Mouse (Mus musculus) telencephalon, adult 2 months (tissue): ENCODE measurements around the gene Olfr1258.
"Not testable (repeated sequence)": the region's sequence is repeated elsewhere in the genome, so short reads cannot be mapped to it uniquely, and the experiment has no call there.

Source experiments
- DNase-seq: peaks from one replicate; pipeline ENCODE4 v3.0.0-alpha.2; 2011; ENCODE audit warnings: low read depth, low spot score

The Olfr1258 gene

GRCm38 (mm10) chr2:89927009-89927408 is at the start of gene Olfr1258:
Gene Olfr1258 (plus strand): TSS chr2:89927309.
- no peak for DNase-seq

GRCm38 (mm10) chr2:89878137-89878536 is 49.0 kb upstream of the Olfr1258 start, which contains the start of gene Olfr1257:
Gene Olfr1257 (plus strand): TSS chr2:89878437.
- no peak for DNase-seq

- DNase-seq: not testable (repeated sequence)
Measured at GRCm38 (mm10) chr2:89912616-89913015, 14.5 kb upstream of the Olfr1258 start.

- DNase-seq: no peak
Measured at GRCm38 (mm10) chr2:89948564-89948963, 21.5 kb downstream of the Olfr1258 start, which contains the start of gene Olfr1259. Gene Olfr1259 (minus strand): TSS chr2:89948664.

- DNase-seq: peak; percentile 24
Measured at GRCm38 (mm10) chr2:89974184-89974583, 47.1 kb downstream of the Olfr1258 start, which contains the start of gene Olfr1260. Gene Olfr1260 (plus strand): TSS chr2:89974340.

- DNase-seq: no peak
Measured at GRCm38 (mm10) chr2:89977709-89978108, 50.6 kb downstream of the Olfr1258 start.
